Mouse (Mus musculus) liver, embryonic 14 days (tissue): Measurements from ENCODE around the gene Hmx3. TPM values are rescaled to one million over a fixed set of nuclear protein-coding genes. Genes with fewer than 3 reads are reported as not detected.

Experiments
- polyA plus RNA-seq: library from polyadenylated mRNA; depleted of rRNA; stranded (reverse); fragments of >200 nt; gene quantifications from 2 replicates; pipeline ENCODE4 v1.2.3, GENCODE M21; 2012; rRNA removed

The Hmx3 gene
- polyA plus RNA-seq, result not detected in 2 replicates

GRCm38 (mm10) chr7:131542115-131542871 is at the start of gene Hmx3:
Gene Hmx3 (plus strand): TSS chr7:131542867.

GRCm38 (mm10) chr7:131548473-131548872 is 5.8 kb downstream of the Hmx3 start, which contains the start of gene Hmx2:
Gene Hmx2 (plus strand): TSS chr7:131548773.

DNA sequence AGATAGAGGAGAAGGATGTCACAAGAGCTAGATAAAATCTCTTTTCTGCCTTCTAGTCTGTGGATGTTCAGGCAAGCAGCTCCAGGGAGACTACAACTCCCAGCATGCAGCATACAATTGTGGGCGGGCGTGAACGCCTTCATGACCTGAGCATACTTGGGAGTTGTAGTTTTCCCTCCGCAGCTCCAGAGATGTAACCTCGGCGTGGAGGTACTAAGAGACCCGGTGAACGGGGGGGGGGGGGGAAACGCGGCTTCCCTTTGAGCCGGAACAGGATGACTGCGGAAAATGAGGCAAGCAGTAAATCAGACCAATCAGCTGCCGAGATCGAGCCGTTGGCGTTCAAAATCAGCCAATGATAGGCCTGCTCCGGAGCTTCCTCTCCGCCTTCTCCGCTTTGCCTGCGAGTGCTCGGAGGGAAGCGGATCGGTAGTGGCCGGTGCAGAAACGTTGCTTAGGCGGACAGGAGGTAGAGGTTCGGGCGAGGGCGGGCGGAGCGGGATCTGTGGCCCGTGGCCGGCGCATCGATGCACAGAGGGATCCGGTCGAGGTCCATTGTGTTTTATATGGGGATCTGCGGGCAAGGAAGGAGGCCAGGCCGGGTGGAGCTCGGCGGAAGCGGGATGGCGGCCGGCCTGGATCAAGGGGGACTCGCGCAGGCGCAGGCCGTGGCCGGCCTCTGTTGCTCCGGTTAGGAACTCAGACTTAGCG is 17.5 kb downstream of the Hmx3 start, which contains the start of gene Bub3:
Gene Bub3 (plus strand): TSS at position 237 of the 711 bp plus-strand sequence.

Other genes starting within 250 kb of the Hmx3 start
- not detected in 2 replicates for gene Cuzd1, start 220.6 kb upstream of the Hmx3 start, polyA plus RNA-seq
- gene Fam24b, start 213.4 kb upstream of the Hmx3 start, polyA plus RNA-seq, result 0.07 and 0.17 TPM in 2 replicates
- not detected in 2 replicates for gene Fam24a, start 209.0 kb upstream of the Hmx3 start, polyA plus RNA-seq
- gene 2310057M21Rik, start 180.1 kb upstream of the Hmx3 start, polyA plus RNA-seq, result 3.8 and 4.8 TPM in 2 replicates
- 13.9 and 16.0 TPM in 2 replicates for gene Pstk, start 171.7 kb upstream of the Hmx3 start, polyA plus RNA-seq
- 9.6 and 11.3 TPM in 2 replicates for gene Ikzf5, start 132.3 kb upstream of the Hmx3 start, polyA plus RNA-seq
- 5.3 and 5.6 TPM in 2 replicates for gene Acadsb, start 132.3 kb upstream of the Hmx3 start, polyA plus RNA-seq
- not detected in 2 replicates for gene Hmx2, start 5.9 kb downstream of the Hmx3 start, polyA plus RNA-seq
- 78.0 and 87.5 TPM in 2 replicates for gene Bub3, start 17.4 kb downstream of the Hmx3 start, polyA plus RNA-seq